Mouse (Mus musculus): ENCODE measurements around the gene Srm. TPM values are rescaled to one million over a fixed set of nuclear protein-coding genes. Genes with fewer than 3 reads are reported as not detected.
A peak's percentile ranks its signal among the peaks of the same experiment; 100 is the strongest.

Gene Srm
- polyA plus RNA-seq, 1 experiment from 2014 or later = 183 TPM

GRCm38 (mm10) chr4:148586648-148587047 lies 4.7 kb upstream of the Srm start:
- H3K4me3 ChIP-seq = no peak overlapping the region
- no peaks in the 10 kb centered on the region for H3K9me3 ChIP-seq
- no peaks in the 10 kb centered on the region for H3K27me3 ChIP-seq
- no peak for ATAC-seq (ENCODE audit: borderline replicate concordance, extremely low read depth, low FRiP score, low TSS enrichment)
- no peak overlapping the region for H3K9ac ChIP-seq
- H3K27ac ChIP-seq = no peak overlapping the region
- WGBS = 54% methylated on average over 9 of the region's 9 CpGs
- H3K4me1 ChIP-seq = peaks cover 17% of the 10 kb centered on the region
- H3K36me3 ChIP-seq = peaks cover 16% of the 10 kb centered on the region
- H3K4me2 ChIP-seq = no peak overlapping the region

GRCm38 (mm10) chr4:148588793-148589192 lies 2.5 kb upstream of the Srm start:
- H3K4me3 ChIP-seq = no peak overlapping the region
- ATAC-seq (ENCODE audit: borderline replicate concordance, extremely low read depth, low FRiP score, low TSS enrichment) = no peak
- H3K9ac ChIP-seq = no peak overlapping the region
- WGBS = 64% methylated on average over 9 of the region's 9 CpGs
- peaks cover 8% of the 10 kb centered on the region for H3K36me3 ChIP-seq
- peaks cover 34% of the 10 kb centered on the region for H3K4me1 ChIP-seq
- no peak overlapping the region for H3K27ac ChIP-seq
- no peaks in the 10 kb centered on the region for H3K9me3 ChIP-seq
- no peaks in the 10 kb centered on the region for H3K27me3 ChIP-seq
- no peak overlapping the region for H3K4me2 ChIP-seq

- no peak overlapping the region for H3K9ac ChIP-seq
- ATAC-seq (ENCODE audit: borderline replicate concordance, extremely low read depth, low FRiP score, low TSS enrichment) = no peak
- H3K9me3 ChIP-seq = no peaks in the 10 kb centered on the region
- no peak overlapping the region for H3K4me3 ChIP-seq
- peaks cover 16% of the 10 kb centered on the region for H3K36me3 ChIP-seq
- no peak overlapping the region for H3K27ac ChIP-seq
- no peak overlapping the region for H3K4me2 ChIP-seq
- H3K27me3 ChIP-seq = no peaks in the 10 kb centered on the region
- 51% methylated on average over 6 of the region's 8 CpGs for WGBS
- H3K4me1 ChIP-seq = peaks cover 34% of the 10 kb centered on the region
Measured at GRCm38 (mm10) chr4:148589565-148589964, 1.7 kb upstream of the Srm start.

- Histone ChIP-seq H3K27ac (peak overlapping the region; percentile 83), H3K9me3 (no peaks in the 10 kb centered on the region), H3K4me1 (peaks cover 34% of the 10 kb centered on the region), H3K36me3 (peaks cover 25% of the 10 kb centered on the region), H3K27me3 (no peaks in the 10 kb centered on the region), H3K4me3 (peak overlapping the region; percentile 99), H3K9ac (peak overlapping the region; percentile 90), H3K4me2 (peak overlapping the region; percentile 77)
- no peak for ATAC-seq (ENCODE audit: borderline replicate concordance, extremely low read depth, low FRiP score, low TSS enrichment)
- WGBS = 3% methylated on average over 18 of the region's 18 CpGs
Measured at GRCm38 (mm10) chr4:148590421-148591170, 707 bp upstream of the Srm start.

- Histone ChIP-seq H3K4me2 (peak overlapping the region; percentile 77), H3K9me3 (no peaks in the 10 kb centered on the region), H3K4me1 (peaks cover 34% of the 10 kb centered on the region), H3K27me3 (no peaks in the 10 kb centered on the region), H3K27ac (peak overlapping the region; percentile 60; the same call in 1 of the 2 replicates), H3K4me3 (peak overlapping the region; percentile 99), H3K9ac (peak overlapping the region; percentile 90), H3K36me3 (peaks cover 37% of the 10 kb centered on the region)
- peak; percentile 41 for ATAC-seq (ENCODE audit: borderline replicate concordance, extremely low read depth, low FRiP score, low TSS enrichment)
- WGBS = under 1% methylated on average over 53 of the region's 53 CpGs
Measured at GRCm38 (mm10) chr4:148591637-148592380, 506 bp downstream of the Srm start.

GRCm38 (mm10) chr4:148593996-148594395 lies 2.7 kb downstream of the Srm start:
- H3K36me3 ChIP-seq = peaks cover 50% of the 10 kb centered on the region
- H3K9me3 ChIP-seq = no peaks in the 10 kb centered on the region
- no peak for ATAC-seq (ENCODE audit: borderline replicate concordance, extremely low read depth, low FRiP score, low TSS enrichment)
- no peaks in the 10 kb centered on the region for H3K27me3 ChIP-seq
- H3K4me3 ChIP-seq = no peak overlapping the region
- H3K9ac ChIP-seq = no peak overlapping the region
- H3K27ac ChIP-seq = no peak overlapping the region
- H3K4me1 ChIP-seq = peaks cover 29% of the 10 kb centered on the region
- no peak overlapping the region for H3K4me2 ChIP-seq
- WGBS = 91% methylated on average over 11 of the region's 11 CpGs

GRCm38 (mm10) chr4:148595916-148596315 lies 4.6 kb downstream of the Srm start:
- peaks cover 17% of the 10 kb centered on the region for H3K4me1 ChIP-seq
- ATAC-seq (ENCODE audit: borderline replicate concordance, extremely low read depth, low FRiP score, low TSS enrichment) = no peak
- no peaks in the 10 kb centered on the region for H3K27me3 ChIP-seq
- no peak overlapping the region for H3K4me2 ChIP-seq
- no peaks in the 10 kb centered on the region for H3K9me3 ChIP-seq
- 88% methylated on average over 6 of the region's 6 CpGs for WGBS
- no peak overlapping the region for H3K9ac ChIP-seq
- no peak overlapping the region for H3K27ac ChIP-seq
- H3K4me3 ChIP-seq = no peak overlapping the region
- peaks cover 55% of the 10 kb centered on the region for H3K36me3 ChIP-seq

GRCm38 (mm10) chr4:148596731-148597130 lies 5.4 kb downstream of the Srm start:
- H3K36me3 ChIP-seq = peaks cover 55% of the 10 kb centered on the region
- no peaks in the 10 kb centered on the region for H3K27me3 ChIP-seq
- no peak overlapping the region for H3K27ac ChIP-seq
- no peak overlapping the region for H3K4me3 ChIP-seq
- ATAC-seq (ENCODE audit: borderline replicate concordance, extremely low read depth, low FRiP score, low TSS enrichment) = no peak
- no peak overlapping the region for H3K9ac ChIP-seq
- H3K4me2 ChIP-seq = no peak overlapping the region
- WGBS = 94% methylated on average over 3 of the region's 3 CpGs
- H3K9me3 ChIP-seq = no peaks in the 10 kb centered on the region
- peaks cover 17% of the 10 kb centered on the region for H3K4me1 ChIP-seq

GRCm38 (mm10) chr4:148598826-148599225 lies 7.5 kb downstream of the Srm start:
- Histone ChIP-seq H3K9me3 (no peaks in the 10 kb centered on the region), H3K9ac (no peak overlapping the region), H3K36me3 (peaks cover 47% of the 10 kb centered on the region), H3K27me3 (no peaks in the 10 kb centered on the region), H3K27ac (no peak overlapping the region), H3K4me3 (no peak overlapping the region), H3K4me2 (no peak overlapping the region), H3K4me1 (no peaks in the 10 kb centered on the region)
- 93% methylated on average over 12 of the region's 12 CpGs for WGBS
- ATAC-seq (ENCODE audit: borderline replicate concordance, extremely low read depth, low FRiP score, low TSS enrichment) = no peak

- ATAC-seq (ENCODE audit: borderline replicate concordance, extremely low read depth, low FRiP score, low TSS enrichment) = no peak
- Histone ChIP-seq H3K27me3 (no peaks in the 10 kb centered on the region), H3K27ac (no peak overlapping the region), H3K4me2 (no peak overlapping the region), H3K9me3 (no peaks in the 10 kb centered on the region), H3K4me1 (no peaks in the 10 kb centered on the region), H3K4me3 (no peak overlapping the region), H3K36me3 (peaks cover 32% of the 10 kb centered on the region), H3K9ac (no peak overlapping the region)
- 89% methylated on average over 4 of the region's 4 CpGs for WGBS
Measured at GRCm38 (mm10) chr4:148600316-148600715, 9.0 kb downstream of the Srm start.

- peaks cover 17% of the 10 kb centered on the region for H3K36me3 ChIP-seq
- no peaks in the 10 kb centered on the region for H3K4me1 ChIP-seq
- no peak overlapping the region for H3K27ac ChIP-seq
- WGBS = 66% methylated on average over 4 of the region's 4 CpGs
- no peak overlapping the region for H3K9ac ChIP-seq
- ATAC-seq (ENCODE audit: borderline replicate concordance, extremely low read depth, low FRiP score, low TSS enrichment) = no peak
- no peaks in the 10 kb centered on the region for H3K27me3 ChIP-seq
- H3K4me2 ChIP-seq = no peak overlapping the region
- H3K4me3 ChIP-seq = no peak overlapping the region
- no peaks in the 10 kb centered on the region for H3K9me3 ChIP-seq
Measured at GRCm38 (mm10) chr4:148601871-148602270, 10.6 kb downstream of the Srm start.

All from lung, embryonic 15.5 days (tissue).